Mouse (Mus musculus): Measurements from ENCODE around the gene Gcnt3. TPM values are rescaled to one million over a fixed set of nuclear protein-coding genes. Genes with fewer than 3 reads are reported as not detected.

Gcnt3 gene
- total RNA-seq (2018; cell fraction: chromatin; rRNA removed): not detected
- not detected for total RNA-seq (2018; cell fraction: cytosol; rRNA removed)
- not detected for total RNA-seq (2018; cell fraction: nucleus; rRNA removed)
- not detected in 3 replicates for polyA plus RNA-seq (2018)

- Histone ChIP-seq H3K79me2 (ENCODE audit: inconsistent target) (no peaks in the 10 kb centered on the region), H3K36me3 (ENCODE audit: inconsistent target) (no peaks in the 10 kb centered on the region), H3K4me3 (ENCODE audit: inconsistent target) (no peak within 1 kb of the TSS), H3K27ac (no peak within 1 kb of the TSS)
- WGBS (ENCODE audit: missing documents): 91% methylated on average over 7 of the region's 7 CpGs
These were observed at the start of gene Gcnt3 for GRCm38 (mm10) chr9:70037988-70038387. Gene Gcnt3, minus strand, starts transcription at chr9:70038088.

GRCm38 (mm10) chr9:70087379-70087778, 49.5 kb upstream of the Gcnt3 start:
- Histone ChIP-seq H3K27ac (no peak overlapping the region), H3K4me3 (ENCODE audit: inconsistent target) (no peak overlapping the region), H3K79me2 (ENCODE audit: inconsistent target) (no peaks in the 10 kb centered on the region), H3K36me3 (ENCODE audit: inconsistent target) (no peaks in the 10 kb centered on the region)
- 85% methylated on average over 5 of the region's 5 CpGs for WGBS (ENCODE audit: missing documents)

DNA sequence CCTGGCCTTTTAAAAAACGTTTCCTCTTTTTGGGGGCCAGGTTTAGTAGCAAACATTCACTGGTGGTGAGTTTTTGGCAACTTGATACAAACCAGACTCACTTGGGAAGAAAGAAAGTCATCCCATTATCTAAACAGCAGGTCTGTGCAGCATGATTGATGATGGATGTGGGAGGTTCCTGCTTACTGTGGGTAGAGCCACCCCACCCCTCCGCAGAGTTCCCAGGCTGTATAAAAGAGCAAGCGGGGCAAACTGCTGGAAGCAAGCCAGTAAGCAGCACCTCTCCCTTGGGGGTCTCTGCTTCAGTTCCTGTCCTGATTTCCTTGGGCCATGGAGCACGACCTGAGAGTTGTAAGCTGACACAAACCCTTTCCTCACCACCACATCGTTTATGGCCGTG, 48.2 kb upstream of the Gcnt3 start:
- H3K4me3 ChIP-seq (ENCODE audit: inconsistent target): no peak overlapping the region
- 59% methylated on average over 6 of the region's 6 CpGs for WGBS (ENCODE audit: missing documents)

DNA sequence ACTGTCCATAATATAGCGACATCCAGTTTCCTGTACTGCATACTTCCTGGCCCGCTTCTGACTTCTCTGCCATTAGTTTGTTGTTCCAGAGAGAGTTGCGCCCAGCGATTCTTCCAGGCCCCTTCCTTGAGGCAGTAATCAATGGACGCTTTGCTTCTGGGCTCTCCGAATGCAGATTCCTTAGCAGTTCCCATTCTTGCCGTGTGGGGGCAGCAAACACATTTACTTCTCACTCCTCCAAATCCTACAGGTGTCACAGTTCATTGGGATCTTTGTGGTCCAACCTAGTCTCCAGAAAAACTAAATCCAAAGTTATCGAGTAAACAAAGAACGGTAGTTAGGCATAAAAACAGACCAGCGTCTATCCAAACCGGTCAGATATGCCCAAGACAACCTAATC, 46.2 kb upstream of the Gcnt3 start:
- 85% methylated on average over 11 of the region's 11 CpGs for WGBS (ENCODE audit: missing documents)

More for the DNA sequence above, 48.2 kb upstream of the Gcnt3 start:
- no peak overlapping the region for H3K27ac ChIP-seq
- H3K79me2 ChIP-seq (ENCODE audit: inconsistent target): no peaks in the 10 kb centered on the region
- no peaks in the 10 kb centered on the region for H3K36me3 ChIP-seq (ENCODE audit: inconsistent target)

GRCm38 (mm10) chr9:70082357-70083204, 44.7 kb upstream of the Gcnt3 start:
- H3K79me2 ChIP-seq (ENCODE audit: inconsistent target): no peaks in the 10 kb centered on the region
- WGBS (ENCODE audit: missing documents): 52% methylated on average over 22 of the region's 25 CpGs
- H3K27ac ChIP-seq: no peak overlapping the region
- no peaks in the 10 kb centered on the region for H3K36me3 ChIP-seq (ENCODE audit: inconsistent target)
- H3K4me3 ChIP-seq (ENCODE audit: inconsistent target): no peak overlapping the region

More for the DNA sequence above, 46.2 kb upstream of the Gcnt3 start:
- Histone ChIP-seq H3K4me3 (ENCODE audit: inconsistent target) (no peak overlapping the region), H3K36me3 (ENCODE audit: inconsistent target) (no peaks in the 10 kb centered on the region), H3K79me2 (ENCODE audit: inconsistent target) (no peaks in the 10 kb centered on the region), H3K27ac (no peak overlapping the region)

GRCm38 (mm10) chr9:70081767-70082166, 43.9 kb upstream of the Gcnt3 start:
- no peaks in the 10 kb centered on the region for H3K36me3 ChIP-seq (ENCODE audit: inconsistent target)
- WGBS (ENCODE audit: missing documents): 87% methylated on average over 7 of the region's 7 CpGs
- no peak overlapping the region for H3K27ac ChIP-seq
- no peaks in the 10 kb centered on the region for H3K79me2 ChIP-seq (ENCODE audit: inconsistent target)
- no peak overlapping the region for H3K4me3 ChIP-seq (ENCODE audit: inconsistent target)

DNA sequence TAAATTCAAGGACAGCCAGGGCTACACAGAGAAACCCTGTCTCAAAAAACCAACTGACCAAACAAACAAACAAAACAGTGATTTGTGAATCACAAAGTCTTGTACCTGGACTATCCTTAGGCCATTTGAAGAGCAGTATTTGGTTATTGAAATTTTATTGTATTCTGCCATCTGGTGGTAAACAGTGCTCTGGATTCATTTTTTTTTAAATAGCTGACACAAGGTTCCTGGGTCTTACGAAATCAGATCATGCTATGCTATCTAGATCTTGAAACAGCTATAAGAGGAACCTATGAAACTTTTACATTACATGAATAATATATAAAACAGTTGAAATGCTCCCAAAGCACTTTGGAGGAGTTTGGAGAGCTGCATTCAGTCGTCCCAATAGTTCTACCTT, 43.1 kb upstream of the Gcnt3 start:
- no peaks in the 10 kb centered on the region for H3K79me2 ChIP-seq (ENCODE audit: inconsistent target)
- H3K27ac ChIP-seq: no peak overlapping the region
- no peaks in the 10 kb centered on the region for H3K36me3 ChIP-seq (ENCODE audit: inconsistent target)
- 33% methylated on average over 2 of the region's 2 CpGs for WGBS (ENCODE audit: missing documents)
- H3K4me3 ChIP-seq (ENCODE audit: inconsistent target): no peak overlapping the region

DNA sequence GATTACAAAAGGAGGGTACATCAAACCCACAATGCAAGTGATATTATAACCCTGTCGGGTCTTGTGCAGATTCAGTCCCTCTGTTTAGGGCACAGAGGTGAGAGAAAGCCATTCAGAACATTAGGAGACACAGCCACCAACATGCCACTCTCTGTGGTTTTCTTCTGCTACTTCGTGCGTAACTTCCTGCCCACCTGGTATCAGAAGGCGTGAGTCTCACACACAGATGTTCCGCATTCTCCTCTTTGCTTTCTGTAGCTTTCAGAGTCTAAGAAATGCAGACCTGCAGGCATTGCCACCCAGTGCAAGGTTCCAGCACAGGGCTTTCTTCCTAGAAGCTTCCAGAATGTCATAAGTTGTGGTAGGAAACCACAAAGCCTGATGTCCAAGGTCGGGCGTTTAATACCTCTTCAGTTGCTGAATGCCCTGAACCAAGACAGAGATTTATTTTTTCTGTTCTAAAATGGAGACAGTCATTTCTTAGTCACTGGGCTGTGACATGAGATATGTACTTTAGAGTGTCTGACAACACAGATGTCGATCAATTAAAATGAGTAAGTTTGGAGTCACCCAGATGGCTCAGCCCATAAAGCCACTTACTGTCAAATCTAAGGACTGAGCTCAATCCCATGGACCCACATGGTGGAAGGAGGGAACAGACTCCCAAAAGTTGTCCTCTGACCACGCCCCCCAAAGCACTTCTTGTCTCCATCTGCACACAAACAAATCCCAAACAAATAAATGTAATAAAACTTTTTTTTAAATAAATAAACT, 42.3 kb upstream of the Gcnt3 start:
- Histone ChIP-seq H3K4me3 (ENCODE audit: inconsistent target) (no peak overlapping the region), H3K36me3 (ENCODE audit: inconsistent target) (no peaks in the 10 kb centered on the region), H3K79me2 (ENCODE audit: inconsistent target) (no peaks in the 10 kb centered on the region), H3K27ac (no peak overlapping the region)
- WGBS (ENCODE audit: missing documents): 31% methylated on average over 9 of the region's 9 CpGs

GRCm38 (mm10) chr9:70078034-70078433, 40.1 kb upstream of the Gcnt3 start:
- no peaks in the 10 kb centered on the region for H3K36me3 ChIP-seq (ENCODE audit: inconsistent target)
- H3K79me2 ChIP-seq (ENCODE audit: inconsistent target): no peaks in the 10 kb centered on the region
- no peak overlapping the region for H3K27ac ChIP-seq
- 91% methylated on average over 3 of the region's 3 CpGs for WGBS (ENCODE audit: missing documents)
- H3K4me3 ChIP-seq (ENCODE audit: inconsistent target): no peak overlapping the region

DNA sequence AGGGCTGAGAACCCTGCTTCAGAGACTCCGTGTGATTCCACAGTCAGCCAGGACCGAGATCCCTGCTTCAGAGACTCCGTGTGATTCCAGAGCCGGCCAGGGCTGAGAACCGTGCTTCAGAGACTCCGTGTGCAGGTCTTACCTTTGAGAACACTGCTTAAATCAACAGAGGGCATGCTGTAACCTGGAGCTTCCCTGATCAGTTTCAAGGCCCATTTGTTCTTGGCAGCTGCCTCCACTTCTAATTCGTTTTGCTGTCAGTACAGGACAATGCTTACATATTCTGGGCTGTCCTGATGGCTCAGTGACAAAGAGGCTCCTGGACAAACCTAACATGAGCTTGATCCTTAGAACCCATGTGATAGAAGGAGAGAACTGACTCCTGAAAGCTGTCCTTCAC, 39.3 kb upstream of the Gcnt3 start:
- Histone ChIP-seq H3K4me3 (ENCODE audit: inconsistent target) (no peak overlapping the region), H3K36me3 (ENCODE audit: inconsistent target) (no peaks in the 10 kb centered on the region), H3K27ac (no peak overlapping the region), H3K79me2 (ENCODE audit: inconsistent target) (no peaks in the 10 kb centered on the region)
- WGBS (ENCODE audit: missing documents): 92% methylated on average over 7 of the region's 7 CpGs

GRCm38 (mm10) chr9:70072387-70072786, 34.5 kb upstream of the Gcnt3 start:
- no peaks in the 10 kb centered on the region for H3K79me2 ChIP-seq (ENCODE audit: inconsistent target)
- H3K36me3 ChIP-seq (ENCODE audit: inconsistent target): no peaks in the 10 kb centered on the region
- no peak overlapping the region for H3K4me3 ChIP-seq (ENCODE audit: inconsistent target)
- 77% methylated on average over 8 of the region's 8 CpGs for WGBS (ENCODE audit: missing documents)
- no peak overlapping the region for H3K27ac ChIP-seq

- no peak overlapping the region for H3K27ac ChIP-seq
- H3K79me2 ChIP-seq (ENCODE audit: inconsistent target): no peaks in the 10 kb centered on the region
- H3K4me3 ChIP-seq (ENCODE audit: inconsistent target): no peak overlapping the region
- 90% methylated on average over 8 of the region's 8 CpGs for WGBS (ENCODE audit: missing documents)
- no peaks in the 10 kb centered on the region for H3K36me3 ChIP-seq (ENCODE audit: inconsistent target)
These were observed 32.1 kb upstream of the Gcnt3 start for GRCm38 (mm10) chr9:70069961-70070435.

DNA sequence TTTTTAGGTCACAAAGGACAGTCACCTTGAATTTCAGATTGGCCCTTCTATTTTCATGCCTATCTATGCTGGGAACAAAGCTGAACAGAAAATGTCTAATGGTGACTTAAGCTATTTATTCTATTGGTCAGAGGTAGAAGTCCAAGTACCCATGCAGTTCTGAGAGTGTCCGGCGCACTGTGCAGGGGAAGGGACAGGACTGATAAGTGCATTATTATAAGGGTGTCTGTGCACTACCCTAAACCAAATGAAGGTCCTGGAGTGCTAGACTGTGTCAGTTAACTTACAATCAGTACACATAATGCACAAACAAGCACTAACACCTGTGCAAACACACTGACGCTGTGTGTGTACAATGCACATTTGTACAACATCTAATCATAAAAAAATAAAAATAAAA, 29.6 kb upstream of the Gcnt3 start:
- H3K4me3 ChIP-seq (ENCODE audit: inconsistent target): no peak overlapping the region
- 91% methylated on average over 3 of the region's 3 CpGs for WGBS (ENCODE audit: missing documents)
- H3K79me2 ChIP-seq (ENCODE audit: inconsistent target): no peaks in the 10 kb centered on the region
- no peaks in the 10 kb centered on the region for H3K36me3 ChIP-seq (ENCODE audit: inconsistent target)
- no peak overlapping the region for H3K27ac ChIP-seq

DNA sequence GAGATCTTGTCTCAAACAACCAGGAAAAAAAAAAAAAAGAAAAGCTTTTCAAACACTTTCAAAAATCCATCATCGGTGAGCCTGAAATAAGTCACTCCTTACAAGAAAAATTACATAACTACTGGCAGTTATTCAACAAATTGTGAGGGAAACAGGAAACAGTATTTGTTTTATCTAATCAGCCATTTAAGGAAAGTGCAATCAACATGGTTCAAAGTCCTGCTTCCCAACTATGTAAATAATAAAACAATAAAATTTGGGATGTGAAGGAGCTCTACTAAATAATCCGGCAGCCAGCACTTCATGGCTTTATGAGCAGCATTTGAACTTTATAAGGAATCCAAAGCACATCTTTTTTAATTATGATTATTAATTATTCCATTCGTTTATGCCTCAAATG, 24.1 kb upstream of the Gcnt3 start:
- H3K27ac ChIP-seq: no peak overlapping the region
- H3K4me3 ChIP-seq (ENCODE audit: inconsistent target): no peak overlapping the region
- no peaks in the 10 kb centered on the region for H3K36me3 ChIP-seq (ENCODE audit: inconsistent target)
- 69% methylated on average over 3 of the region's 3 CpGs for WGBS (ENCODE audit: missing documents)
- no peaks in the 10 kb centered on the region for H3K79me2 ChIP-seq (ENCODE audit: inconsistent target)

DNA sequence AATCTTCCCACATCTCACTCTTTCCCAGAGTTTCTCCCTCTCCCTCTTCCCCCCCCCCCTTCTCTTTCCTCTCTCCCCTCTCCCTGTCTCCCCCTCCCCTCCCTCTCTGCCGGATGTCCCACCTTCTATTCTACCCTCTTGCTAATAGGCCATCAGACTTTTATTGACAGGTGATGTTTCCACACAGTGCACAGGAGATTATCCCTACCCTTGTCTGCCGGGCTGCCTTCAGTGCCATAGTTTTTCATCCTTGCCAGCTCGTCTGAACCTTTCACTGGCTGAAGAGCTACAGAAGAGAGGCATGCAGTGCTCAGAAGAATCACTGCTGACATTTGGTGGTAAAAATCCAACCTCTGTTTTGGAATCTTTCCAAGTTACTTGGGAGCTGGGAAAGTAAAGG, 15.5 kb upstream of the Gcnt3 start:
- H3K4me3 ChIP-seq (ENCODE audit: inconsistent target): no peak overlapping the region
- no peak overlapping the region for H3K27ac ChIP-seq
- H3K79me2 ChIP-seq (ENCODE audit: inconsistent target): no peaks in the 10 kb centered on the region
- H3K36me3 ChIP-seq (ENCODE audit: inconsistent target): no peaks in the 10 kb centered on the region
- 67% methylated on average over 2 of the region's 3 CpGs for WGBS (ENCODE audit: missing documents)
